Mouse (Mus musculus) urinary bladder, postnatal 14 days (tissue): ENCODE measurements around the gene Tescl.
A peak's percentile ranks its signal among the peaks of the same experiment; 100 is the strongest.

Experiments used
- DNase-seq: peaks from one replicate; pipeline ENCODE4 v3.0.0; 2021; ENCODE audit warnings: low spot score

Tescl gene

DNA sequence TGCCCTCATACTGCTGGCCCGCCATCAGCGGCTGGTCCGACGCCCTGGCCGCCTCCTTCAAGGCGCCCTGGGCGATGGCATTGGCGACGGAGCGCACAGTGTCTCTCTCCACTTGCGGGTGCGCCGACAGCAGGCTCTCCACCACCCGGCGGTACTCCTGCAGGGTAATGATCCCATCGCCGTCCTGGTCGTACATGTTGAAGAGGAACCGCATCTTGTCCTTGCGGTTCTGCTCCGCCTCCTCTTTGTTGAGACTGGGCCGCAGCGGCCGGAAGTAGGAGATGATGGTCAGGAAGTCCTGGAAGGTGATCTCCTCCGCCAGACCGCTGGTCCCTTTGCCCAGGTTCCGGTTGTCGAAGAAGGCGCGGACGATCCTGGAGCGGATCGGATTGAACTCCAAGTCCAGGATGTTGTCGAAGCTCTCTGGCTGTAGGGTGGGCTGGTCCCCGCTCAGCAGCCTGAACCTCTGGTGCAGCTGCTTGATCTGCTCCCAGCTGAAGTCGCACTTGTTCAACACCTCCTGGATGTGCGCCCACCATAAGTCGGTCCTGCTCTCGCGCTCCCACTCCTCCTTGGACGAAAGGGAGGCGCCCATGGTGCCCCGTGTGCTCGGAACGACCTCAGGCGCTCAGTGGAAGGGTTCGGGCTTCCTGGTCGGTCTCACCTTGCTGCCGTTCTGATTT, at the start of gene Tescl:
Gene Tescl (minus strand): TSS at position 633 of the 683 bp plus-strand sequence.
- no peak for DNase-seq

DNA sequence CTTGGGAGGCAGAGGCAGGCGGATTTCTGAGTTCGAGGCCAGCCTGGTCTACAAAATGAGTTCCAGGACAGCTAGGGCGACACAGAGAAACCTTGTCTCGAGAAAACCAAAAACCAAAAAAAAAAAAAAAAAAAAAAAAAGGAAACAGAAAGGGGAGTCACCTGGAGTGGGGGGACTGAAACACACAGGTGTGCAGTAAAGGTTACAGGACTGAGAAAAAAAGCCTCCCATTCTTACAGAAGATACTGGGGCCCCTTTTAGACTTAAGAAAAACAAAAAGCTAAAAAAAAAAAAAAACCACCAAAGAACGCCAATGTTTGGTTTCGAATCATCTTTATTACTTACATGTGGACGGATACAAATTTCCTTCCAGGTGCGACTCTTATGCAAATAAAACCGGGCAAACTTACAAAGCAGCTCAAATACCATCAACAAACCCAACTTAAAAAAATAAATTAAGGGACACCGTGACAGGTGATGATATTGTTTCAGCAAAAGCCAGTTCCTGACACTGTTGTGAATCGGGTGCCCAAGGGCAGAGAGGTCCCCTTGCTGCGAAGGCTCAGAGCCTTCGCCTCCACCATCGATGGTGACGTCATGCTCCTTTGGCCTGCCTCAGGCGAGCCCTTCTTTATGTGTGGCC, 49.1 kb upstream of the Tescl start:
- DNase-seq = no peak

DNA sequence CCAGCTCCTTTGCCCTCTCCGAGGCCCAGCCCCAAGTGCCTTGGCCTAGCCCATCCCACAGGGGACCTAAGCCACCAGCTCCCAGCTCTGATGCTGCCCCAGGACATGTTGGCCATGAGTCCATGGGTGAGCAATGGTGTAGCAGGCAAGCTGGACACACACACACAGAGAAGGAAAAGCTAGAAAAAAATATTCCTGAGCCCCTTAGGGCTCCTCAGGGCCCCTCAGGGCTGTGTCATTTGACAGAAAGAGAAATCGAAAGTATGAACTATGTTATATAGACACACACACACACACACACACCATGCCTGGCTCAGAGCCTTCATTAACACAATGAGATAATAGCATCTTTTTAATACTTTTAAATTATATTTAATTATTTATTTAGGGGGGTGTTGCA, 46.6 kb upstream of the Tescl start:
- no peak for DNase-seq

DNA sequence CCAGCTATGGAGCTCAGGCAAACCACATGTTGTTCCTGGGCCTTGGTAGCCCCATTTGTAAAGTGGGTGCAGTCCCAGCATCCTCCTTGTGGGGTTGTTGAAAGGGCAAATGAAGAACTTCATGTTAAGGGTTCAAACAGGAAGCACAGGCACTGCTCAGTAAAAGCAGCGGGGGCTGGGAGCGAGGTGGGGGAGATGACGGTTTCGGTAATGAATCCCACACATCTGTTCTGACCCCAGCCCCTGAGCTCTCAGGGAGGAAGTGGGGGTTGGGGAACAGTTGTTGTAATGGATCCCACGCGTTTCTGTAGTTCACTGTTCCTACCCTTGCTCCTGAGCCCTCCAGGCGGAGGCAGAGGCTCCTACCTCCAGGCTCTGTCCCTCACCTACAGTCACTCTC, 46.2 kb upstream of the Tescl start:
- no peak for DNase-seq

DNA sequence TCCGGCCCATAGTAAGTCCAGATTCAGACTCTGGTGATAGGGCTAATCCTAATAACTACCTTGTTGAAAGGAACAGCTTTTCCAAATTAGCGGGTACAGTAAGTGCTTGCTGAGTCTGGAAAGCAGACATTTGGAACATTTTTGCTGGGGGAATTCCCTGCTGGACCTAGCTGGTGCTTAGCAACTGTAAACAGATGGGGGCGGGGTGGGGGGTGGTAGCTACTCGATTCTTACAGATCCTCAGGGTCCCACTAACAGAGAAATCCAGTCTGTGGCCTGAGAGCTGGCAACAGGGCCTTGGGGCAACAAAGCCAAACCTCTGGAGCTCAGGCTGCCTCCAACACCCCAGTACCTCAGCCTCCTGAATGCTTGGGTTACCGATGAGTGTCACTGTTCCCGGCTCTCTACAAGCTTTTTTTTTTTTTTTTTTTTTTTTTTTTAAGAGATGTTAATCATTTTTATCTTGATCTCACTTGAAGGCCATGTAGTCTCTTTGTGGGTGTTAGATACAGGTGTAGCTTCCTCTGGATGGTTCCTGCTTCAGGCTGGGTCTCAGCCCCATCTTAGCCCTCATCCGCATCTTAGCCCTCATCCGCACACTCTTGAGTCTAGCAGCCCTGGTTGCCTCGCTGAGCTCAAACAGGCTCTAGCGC, 44.4 kb upstream of the Tescl start:
- DNase-seq = no peak

DNA sequence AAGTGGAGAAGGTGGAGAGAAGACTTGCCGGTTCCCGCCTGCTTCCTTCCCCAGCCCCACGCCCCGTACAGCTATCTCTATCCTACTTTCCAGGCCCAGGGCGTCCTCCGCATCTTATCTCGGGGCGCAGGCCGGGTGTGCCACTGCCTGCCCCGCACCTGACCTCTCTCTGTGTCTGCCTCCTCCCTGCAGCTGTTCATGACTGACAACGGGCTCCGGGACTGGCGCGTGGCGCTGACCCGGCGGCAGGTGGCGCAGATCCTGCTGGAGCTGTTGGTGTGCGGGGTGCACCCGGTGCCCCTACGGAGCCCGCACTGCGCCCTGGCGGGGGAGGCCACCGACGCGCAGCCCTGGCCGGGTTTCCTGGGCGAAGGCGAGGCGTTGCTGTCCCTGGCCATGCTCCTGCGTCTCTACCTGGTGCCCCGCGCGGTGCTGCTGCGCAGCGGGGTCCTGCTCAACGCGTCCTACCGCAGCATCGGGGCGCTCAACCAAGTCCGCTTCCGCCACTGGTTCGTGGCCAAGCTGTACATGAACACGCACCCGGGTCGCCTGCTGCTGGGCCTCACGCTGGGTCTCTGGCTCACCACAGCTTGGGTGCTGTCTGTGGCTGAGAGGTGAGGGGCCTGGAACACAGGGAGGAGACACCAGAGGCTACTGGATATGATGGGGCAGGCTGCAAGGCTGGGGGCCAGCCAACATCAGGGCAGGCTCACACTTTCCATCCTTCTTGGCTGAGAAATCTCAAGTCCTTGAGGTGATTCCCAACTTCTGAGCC, 43.5 kb upstream of the Tescl start:
- DNase-seq = peak; percentile 76

DNA sequence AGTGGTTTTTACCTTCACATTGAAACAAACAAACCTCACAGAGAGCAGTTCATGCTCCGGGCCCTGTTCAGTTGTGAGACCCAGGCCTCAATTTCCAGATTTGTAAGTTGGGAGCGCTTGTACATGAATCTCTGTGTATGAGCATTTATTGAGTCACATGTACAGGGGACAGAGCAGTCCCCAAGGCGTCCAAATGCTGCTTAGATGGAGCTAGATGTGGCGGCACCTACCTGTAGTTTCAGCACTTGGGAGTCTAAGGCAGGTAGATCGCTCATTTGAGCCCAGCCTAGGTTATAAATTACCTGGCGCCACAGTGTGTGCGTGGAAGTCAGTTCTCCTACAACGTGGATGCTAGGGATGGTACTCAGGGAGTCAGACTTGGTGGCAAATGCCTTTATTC, 42.7 kb upstream of the Tescl start:
- DNase-seq = no peak

DNA sequence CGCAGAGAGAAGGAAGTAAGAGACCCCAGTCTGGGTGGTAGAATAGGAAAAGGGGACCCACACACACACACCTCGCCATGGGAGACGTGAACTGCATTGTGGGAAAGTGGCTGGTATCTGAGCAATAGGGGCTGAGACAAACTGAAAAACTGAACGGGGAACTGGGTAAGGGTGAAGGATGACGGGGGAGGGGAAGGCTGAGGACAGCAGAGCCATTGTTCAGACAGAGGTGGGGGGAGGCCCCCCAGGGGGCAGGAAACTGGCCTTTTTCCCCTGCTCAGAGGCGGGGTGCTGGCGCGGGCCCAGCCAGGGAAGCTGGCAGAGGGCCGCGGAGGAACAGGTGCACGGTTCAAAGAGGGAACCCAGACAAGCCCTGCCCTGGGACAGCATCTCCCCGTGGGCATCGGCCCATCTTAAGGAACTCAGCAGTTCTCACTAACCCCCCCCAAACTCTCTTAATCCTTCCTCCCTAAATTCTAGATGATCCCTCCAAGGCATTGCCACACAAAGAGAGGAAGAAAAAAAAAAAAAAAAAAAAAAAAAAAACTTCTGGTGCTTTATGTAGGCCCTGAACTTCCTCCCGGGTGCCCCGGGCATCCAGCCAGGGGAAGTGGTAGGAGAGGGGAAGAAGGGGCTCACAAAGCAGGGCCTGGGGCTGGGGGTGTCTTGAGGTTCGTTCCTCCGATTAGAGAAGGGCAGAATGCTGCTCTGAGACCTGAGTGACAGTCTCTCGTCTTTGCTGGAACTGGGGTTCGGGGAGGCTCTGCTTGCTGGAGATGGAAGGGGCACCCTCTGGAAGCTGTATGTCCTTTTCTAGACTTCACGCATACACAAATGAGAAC, 40.0 kb upstream of the Tescl start:
- peak; percentile 62 for DNase-seq

DNA sequence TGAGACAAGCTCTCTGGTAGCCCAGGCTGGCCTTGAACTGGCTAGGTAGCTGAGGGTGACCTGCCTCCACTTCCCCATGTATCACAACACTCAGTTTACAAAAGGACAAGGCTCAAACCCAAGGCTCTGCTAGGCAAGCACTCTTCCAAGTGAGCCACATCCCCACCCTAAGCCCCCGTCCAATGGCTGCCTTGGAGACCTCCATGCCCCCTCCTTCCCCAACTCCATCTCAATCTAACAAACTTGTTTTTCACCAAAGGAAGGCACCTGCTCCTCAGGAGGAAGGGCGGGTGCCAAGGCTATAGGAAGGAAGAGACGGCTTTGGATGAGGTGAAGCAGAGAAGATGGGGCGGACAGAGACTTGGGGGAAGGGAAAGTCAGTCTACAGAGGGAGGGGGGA, 39.0 kb upstream of the Tescl start:
- no peak for DNase-seq

DNA sequence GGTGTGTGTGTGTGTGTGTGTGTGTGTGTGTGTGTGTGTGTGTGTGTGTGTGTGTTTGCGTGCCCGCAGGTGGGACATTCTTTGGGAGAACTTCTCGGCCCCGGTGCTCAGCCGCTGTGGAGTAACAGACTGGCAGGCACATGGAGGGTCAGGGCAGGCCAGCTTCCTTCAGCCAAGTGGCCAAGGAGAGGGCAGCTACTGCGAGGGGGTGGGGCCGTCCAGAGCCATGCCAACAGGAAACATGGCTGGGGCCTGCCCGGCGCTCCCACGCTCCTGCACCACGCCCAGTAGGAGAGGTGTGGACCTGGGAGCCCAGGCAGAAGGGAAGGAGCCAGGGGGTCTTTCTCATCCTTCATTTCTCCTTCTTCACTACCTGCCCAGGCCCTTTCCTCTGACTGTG, 38.6 kb upstream of the Tescl start:
- peak; percentile 75 for DNase-seq

DNA sequence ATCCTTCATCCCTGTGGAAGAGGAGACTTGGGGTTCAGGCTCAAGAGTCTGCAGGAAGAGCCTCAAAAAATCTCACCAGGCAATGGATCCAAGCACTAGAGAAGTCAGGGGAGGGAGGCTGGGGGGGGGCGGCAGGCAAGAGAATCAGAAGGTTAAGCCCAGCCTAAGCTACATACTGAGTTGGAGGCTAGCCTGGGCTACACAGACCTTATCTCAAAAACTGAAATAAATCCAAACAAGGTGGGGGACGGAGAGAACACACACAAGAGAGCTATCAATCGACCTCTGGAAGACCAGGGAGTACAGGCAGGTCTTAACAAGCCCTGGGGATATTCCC, 38.0 kb upstream of the Tescl start:
- DNase-seq = no peak

DNA sequence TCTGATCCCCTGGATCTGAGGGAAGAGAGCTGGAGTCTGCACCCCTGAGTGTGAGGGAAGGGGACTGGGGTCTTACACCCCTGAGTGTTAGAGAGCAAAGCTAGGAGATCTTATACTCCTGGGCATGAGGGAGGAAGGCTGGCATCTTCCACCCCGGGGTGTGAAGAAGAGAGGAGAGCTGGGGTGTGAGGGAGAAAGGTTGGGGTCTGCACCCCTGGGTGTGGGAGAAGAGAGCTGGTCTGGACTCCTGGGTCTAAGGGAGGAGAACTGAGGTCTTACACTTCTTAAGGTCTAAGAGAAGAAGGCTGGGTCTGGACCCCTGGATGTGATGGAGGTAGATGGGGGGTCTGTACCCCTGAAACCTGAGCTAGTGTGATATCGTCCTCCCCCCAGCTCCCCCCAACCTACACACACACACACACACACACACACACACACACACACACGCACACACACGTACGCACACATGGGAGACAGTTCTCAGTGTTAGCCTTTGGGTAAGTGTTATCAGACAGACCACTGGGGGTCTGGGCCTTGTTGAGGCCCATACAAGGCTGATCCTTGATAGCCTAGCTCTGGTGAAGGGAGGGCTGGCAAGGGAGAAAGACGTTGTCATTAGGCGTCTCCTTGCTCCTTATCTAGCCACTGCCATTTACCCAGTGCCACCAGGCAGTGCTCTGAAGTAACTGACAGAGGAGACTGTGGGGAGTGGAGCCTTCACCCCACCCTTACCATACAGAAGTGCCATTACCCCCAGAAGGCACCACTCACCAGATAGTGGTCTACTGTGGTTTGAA, 37.5 kb upstream of the Tescl start:
- no peak for DNase-seq

DNA sequence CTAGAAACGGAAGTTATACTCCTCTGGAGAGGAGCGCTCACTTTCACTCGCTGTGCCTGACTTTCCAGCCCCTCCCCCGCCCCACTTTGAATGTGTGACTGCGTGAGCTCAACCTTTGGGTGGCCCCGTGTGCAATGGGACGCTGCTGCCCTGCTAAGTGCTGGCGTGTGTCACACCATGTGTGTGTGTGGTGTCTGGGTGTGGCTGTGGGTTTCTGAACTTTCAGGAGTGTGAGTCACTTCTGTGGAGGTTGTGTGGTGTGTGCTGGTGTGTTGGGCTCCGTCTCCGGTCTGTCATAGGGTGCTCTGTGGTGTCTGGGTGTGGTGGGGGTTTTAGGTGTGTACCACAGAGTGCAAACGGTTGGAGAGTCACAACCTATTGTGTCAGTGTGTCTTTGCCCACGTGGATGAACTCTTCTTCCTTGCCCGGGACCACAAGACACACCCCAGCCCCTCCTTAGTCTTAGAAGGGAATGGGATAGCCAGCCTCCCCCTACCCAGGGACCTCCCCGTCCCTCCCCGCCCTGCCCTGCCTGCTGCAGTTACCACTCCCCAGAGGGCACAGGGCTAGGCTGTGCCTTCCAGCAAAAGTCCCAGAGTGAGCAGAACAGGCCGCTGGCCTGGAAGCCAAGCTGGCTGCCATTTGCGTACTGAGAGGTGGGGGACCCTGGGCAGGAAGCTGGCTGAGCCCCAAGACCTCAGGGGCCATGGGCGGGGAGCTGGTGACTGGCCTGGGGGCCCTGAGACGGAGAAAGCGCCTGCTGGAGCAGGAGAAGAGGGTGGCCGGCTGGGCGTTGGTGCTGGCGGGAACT, 36.2 kb upstream of the Tescl start, which contains the start of gene Kcnn4:
Gene Kcnn4 (plus strand): TSS at position 533 of the 811 bp plus-strand sequence.
- no peak for DNase-seq

DNA sequence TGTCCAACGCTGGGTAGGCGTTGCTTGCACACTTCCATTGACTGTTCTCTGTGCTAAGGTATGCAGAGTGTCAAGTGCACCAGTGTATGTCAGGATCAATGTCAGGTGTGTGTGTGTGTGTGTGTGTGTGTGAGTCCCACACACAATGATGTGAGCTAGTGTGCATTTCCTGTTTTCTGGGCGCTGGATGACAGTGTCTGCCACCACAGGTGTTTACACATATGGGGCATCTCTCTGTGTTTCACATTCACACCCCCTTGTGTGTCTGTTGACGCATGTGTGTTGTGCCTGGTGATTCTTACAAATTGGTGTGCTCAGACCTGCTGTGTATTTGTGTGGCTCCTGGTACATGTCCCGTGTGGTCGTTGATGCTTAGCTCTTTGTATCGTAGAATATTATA, 35.2 kb upstream of the Tescl start:
- DNase-seq = no peak

DNA sequence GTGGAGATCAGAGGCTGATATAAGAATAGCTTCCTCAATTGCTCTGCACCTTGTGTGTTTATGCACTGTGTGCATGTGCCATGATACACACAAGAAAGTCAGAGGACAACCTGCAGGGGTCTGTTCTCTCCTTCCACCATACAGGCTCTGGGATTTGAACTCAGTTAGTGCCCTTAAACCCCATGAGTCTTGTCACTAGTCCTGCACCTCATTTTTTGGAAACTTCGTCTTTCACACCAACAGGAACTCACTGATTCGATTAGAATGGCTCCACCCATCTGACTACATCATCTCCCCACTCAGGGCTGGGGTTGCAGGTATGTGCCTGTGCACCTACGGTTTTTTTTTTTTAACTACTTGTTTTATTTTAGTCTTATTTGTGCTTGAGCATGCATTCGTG, 34.5 kb upstream of the Tescl start:
- DNase-seq = no peak

DNA sequence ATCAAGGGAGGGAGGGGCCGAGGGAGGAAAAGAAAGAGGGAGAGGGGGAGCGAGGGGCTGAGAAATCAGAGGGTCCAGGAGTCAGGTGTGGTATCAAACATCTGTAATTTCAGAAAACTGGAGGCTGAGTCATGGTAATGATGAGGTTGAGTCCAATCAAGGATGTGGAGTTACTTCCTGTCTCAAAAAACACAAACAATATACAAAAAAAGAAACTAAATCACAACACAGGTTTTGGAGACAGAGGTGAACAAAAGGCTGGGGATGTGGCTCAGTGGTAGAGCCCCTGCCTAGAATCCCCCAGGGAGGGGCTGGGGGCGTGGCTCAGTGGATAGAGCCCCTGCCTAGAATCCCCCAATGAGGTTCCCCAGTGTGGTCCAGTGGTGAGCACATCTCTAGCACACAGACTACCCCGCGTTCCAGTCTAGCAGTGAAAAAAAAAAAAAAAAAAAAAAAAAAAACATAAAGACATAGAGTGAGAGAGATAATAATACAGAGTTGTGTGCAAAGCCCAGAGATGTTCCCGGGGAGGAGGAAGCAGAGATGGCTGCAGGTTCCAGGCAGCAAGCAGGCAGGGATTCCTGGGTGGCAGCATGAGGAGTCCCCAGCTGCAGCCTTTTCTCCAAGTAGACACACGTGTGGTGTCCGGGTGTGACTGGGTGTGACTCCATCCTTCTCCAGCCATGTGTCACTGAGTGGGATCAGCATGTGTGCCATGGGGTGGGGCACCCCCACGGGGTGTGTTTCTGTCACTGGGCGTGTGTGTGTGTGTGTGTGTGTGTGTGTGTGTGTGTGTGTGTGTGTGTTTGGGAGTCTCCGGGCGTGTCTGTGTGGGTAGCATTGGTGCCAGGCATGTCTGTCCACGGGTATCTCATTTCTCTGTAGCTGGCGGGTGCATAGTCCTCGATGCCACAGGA, 33.2 kb upstream of the Tescl start:
- DNase-seq = no peak

DNA sequence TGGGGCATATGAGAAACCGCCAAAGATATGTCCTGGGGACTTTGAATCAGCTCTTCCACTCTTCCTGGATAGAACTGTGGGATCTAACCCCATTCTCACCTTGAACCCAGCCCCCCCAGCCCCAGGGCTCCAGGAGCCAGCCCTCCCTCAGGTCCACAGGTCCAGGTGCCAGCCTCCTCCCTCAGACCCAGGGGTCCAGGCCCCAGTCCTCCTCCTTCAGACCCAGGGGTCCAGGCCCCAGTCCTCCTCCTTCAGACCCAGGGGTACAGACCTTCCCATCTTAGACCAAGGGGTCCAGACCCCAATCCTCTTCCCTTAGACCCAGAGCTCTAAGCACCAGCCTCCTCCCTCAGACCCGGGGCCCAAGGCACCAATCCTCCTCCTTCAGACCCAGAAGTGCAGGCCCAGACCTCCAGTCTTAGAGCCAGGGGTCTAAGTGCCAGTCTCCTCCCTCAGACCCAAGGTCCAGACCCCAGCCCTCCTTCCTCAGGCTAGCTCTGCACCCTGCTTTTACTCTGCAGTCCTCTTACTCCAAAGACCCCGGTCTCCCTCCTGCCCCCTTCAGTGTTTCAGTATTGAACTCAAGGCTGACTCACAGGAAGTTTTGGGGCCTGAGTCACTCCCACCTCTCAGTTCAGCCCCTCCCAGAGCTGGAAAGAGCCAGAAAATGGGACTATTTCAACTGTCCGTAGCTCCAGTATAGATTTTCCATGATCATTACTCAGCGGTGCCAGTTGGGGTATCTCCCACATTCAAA, 31.7 kb upstream of the Tescl start:
- DNase-seq = no peak

DNA sequence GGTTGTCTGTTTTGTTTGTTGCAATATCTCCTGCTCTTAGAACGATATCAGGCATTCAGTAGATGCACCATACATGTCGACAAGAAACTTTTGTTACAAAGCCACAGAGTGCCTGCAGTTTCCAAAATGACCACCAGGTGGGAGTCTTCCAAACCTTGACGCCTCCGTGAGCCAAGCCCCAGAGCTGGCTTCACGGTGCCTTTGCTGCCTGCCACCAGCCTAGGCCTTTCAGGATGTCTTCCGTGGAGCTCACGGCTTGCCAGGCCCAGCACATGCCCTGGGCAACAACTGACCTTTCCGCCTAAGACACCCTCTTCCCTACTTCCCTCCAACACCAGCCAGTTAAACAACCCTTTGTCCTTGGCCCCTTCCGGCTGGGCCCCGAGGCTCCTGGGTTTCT, 31.1 kb upstream of the Tescl start:
- peak; percentile 90 for DNase-seq
